Mouse (Mus musculus) cerebellum, adult 11-12 months (tissue): ENCODE data around the gene Zfand5.

Source experiments
- DNase-seq: peaks from one replicate; pipeline ENCODE4 v3.0.0; 2022

The Zfand5 gene

DNA sequence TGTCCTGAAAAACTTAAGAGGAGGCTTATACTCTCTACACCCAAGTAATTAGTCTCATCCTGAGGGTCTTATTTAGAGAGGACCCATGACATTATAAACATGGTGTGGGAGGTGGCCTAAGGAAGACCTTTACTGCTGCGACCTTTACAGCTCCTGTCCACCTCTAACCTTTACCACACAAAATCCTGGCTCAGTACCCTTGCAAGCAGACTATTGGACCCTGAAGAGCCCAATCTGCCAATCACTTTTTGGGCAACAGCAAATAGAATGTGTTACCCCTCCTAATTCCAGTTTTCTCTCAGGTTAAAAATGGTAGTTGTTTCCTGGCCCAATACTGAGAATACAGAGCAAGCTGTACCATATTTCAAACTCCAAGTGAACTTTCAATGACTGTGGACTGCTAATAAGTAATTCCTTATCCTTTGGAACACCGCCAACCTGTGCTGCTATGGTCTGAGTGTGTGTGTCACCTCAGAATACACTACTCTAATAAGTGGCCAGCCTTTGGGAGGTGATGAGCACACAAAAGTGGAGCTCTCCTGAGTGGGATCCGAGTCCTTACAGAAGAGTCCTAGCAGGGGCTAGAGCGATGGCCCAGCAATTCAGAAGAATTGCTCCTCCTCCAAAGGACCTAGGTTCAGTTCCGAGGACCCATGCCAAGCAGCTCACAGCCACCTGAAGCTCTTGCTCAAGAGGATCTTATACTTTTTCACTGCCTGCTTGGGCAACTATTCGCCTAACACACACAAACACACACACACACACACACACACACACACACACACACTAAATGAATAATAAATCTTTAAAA is 58.4 kb downstream of the Zfand5 start:
- no peak for DNase-seq

DNA sequence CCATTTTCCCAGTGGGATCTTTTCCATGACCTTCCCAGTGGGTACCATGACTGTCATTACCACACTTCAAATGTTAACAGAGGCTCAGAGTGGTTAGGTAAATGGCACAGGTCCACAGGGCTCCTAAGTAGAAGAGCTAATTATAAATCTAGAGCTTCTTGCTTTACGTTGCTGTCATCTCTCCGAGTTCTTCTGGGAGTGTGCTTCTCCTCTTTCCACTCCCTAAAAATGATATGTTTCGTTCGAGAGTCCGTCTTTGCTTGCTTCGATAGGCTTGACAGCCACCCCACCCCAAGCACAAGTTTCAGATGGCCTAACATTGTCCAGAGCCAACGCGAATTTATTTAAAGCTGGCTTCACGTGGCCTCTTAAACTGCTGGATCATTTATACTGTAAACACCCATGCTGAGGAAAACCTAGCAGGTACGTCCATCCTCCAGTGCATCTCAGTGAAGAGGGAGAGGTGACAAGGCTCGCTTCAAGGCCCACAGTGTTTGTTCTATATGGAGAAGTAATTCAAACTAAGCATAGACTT is 59.6 kb downstream of the Zfand5 start:
- DNase-seq = no peak
